Mouse (Mus musculus): ENCODE data around the gene Dpep1.
"Not testable (repeated sequence)": the region's sequence is repeated elsewhere in the genome, so short reads cannot be mapped to it uniquely, and the experiment has no call there.

Dpep1 gene

GRCm38 (mm10) chr8:123185566-123186409 is at the start of gene Dpep1:
Dpep1 (plus strand) TSS chr8:123186242.
- DNase-seq: peak; percentile 81

- DNase-seq: no peak
Measured at GRCm38 (mm10) chr8:123136287-123136686, 49.8 kb upstream of the Dpep1 start.

GRCm38 (mm10) chr8:123137645-123138077 is 48.4 kb upstream of the Dpep1 start:
- peak; percentile 76 for DNase-seq

GRCm38 (mm10) chr8:123138741-123139140 is 47.3 kb upstream of the Dpep1 start:
- DNase-seq: no peak

- DNase-seq: peak; percentile 85
Measured at GRCm38 (mm10) chr8:123141741-123142462, 44.1 kb upstream of the Dpep1 start.

- peak; percentile 77 for DNase-seq
Measured at GRCm38 (mm10) chr8:123145279-123145678, 40.8 kb upstream of the Dpep1 start.

GRCm38 (mm10) chr8:123146390-123146789 is 39.7 kb upstream of the Dpep1 start:
- no peak for DNase-seq

- peak; percentile 76 for DNase-seq
Measured at GRCm38 (mm10) chr8:123150737-123151171, 35.3 kb upstream of the Dpep1 start.

- DNase-seq: peak; percentile 54
Measured at GRCm38 (mm10) chr8:123155177-123155576, 30.9 kb upstream of the Dpep1 start.

GRCm38 (mm10) chr8:123156070-123156773 is 29.8 kb upstream of the Dpep1 start:
- no peak for DNase-seq

GRCm38 (mm10) chr8:123157888-123158465 is 28.1 kb upstream of the Dpep1 start, which contains the start of gene Sult5a1:
Sult5a1 (minus strand) TSS chr8:123158315.
- DNase-seq: peak; percentile 48

GRCm38 (mm10) chr8:123181391-123181790 is 4.7 kb upstream of the Dpep1 start:
- DNase-seq: peak; percentile 71

- DNase-seq: no peak
Measured at GRCm38 (mm10) chr8:123188006-123188405, 2.0 kb downstream of the Dpep1 start.

- no peak for DNase-seq
Measured at GRCm38 (mm10) chr8:123188841-123189240, 2.8 kb downstream of the Dpep1 start.

GRCm38 (mm10) chr8:123190678-123191077 is 4.6 kb downstream of the Dpep1 start:
- peak; percentile 90 for DNase-seq

- DNase-seq: no peak
Measured at GRCm38 (mm10) chr8:123191908-123192307, 5.9 kb downstream of the Dpep1 start.

GRCm38 (mm10) chr8:123193771-123194170 is 7.7 kb downstream of the Dpep1 start:
- no peak for DNase-seq

- not testable (repeated sequence) for DNase-seq
Measured at GRCm38 (mm10) chr8:123197016-123197415, 11.0 kb downstream of the Dpep1 start.

- DNase-seq: no peak
Measured at GRCm38 (mm10) chr8:123199864-123200263, 13.8 kb downstream of the Dpep1 start.

- DNase-seq: peak; percentile 88
Measured at GRCm38 (mm10) chr8:123202288-123202687, 16.2 kb downstream of the Dpep1 start.

- DNase-seq: no peak
Measured at GRCm38 (mm10) chr8:123203571-123203970, 17.5 kb downstream of the Dpep1 start.

- no peak for DNase-seq
Measured at GRCm38 (mm10) chr8:123211876-123212275, 25.8 kb downstream of the Dpep1 start.

All from kidney, postnatal 10 days (tissue).